Mouse (Mus musculus): ENCODE results near the gene Shox2. TPM values are rescaled to one million over a fixed set of nuclear protein-coding genes. Genes with fewer than 3 reads are reported as not detected.

Gene Shox2
- polyA plus RNA-seq, 1 experiment from 2014 or later = 17.2 TPM

DNA sequence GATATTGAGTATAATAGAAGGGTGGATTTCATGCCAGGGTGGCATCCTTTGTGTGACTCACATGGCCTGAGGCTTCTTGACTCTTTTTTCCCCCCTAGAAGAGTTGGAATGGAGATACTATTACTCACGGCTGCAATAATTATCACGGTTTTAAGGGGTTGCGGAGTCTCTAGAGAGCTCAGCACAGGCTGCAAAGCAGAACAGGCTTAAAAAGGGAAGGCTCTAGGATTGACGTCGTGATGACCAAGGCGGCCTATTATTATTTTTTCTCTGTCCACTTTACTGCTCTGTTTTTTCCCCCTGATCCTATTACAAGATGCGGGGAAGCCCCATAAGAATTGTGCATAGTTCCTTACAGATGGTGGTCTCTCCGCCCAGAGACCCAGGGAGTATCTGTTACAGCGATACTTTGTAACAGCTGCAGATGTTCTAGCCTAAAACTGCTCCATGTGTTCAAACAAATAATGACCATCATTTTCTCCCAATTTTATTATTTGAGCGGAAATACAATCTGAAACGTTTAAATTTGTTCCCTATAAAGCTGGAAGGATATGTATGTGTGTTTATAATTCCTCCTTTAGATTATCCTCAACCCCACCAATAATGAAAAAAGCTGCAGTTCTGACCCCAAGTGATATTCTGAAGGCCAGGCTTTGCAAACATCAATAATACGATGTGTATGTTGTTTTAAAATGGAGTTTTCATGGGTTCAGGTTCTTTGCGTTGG, 4.5 kb downstream of the Shox2 start:
- Histone ChIP-seq H3K4me1 (replicated peaks) (peaks cover 38% of the 10 kb centered on the region), H3K9me3 (no peaks in the 10 kb centered on the region), H3K36me3 (no peaks in the 10 kb centered on the region), H3K27ac (no peak overlapping the region), H3K27me3 (ENCODE audit: insufficient read depth, poor library complexity, severe bottlenecking) (peaks cover 100% of the 10 kb centered on the region), H3K4me3 (no peak overlapping the region)
- peak; percentile 37 for DNase-seq (ENCODE audit: low spot score)
- WGBS = 2% methylated on average over 13 of the region's 13 CpGs

DNA sequence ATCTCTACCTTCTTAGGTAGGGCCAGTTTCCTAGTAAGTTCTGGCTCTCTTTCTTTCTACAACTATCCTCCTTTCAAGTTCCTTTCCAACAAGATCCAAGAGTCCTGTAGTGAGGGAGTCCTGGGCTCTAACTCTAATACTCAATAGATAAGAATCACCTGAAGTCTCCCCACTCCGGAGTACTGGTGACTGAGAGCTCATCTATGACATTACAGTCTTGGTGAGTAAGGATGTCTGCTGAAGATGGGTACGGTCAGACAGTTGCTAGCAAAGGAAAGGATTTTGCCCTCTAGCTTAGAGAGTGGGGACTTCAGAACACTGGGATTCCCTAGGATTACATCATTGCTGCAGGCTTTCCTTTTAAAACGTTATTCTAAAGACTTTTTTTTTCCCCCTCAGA, 7.1 kb downstream of the Shox2 start:
- no peak for DNase-seq (ENCODE audit: low spot score)
- WGBS = 14% methylated on average over 3 of the region's 3 CpGs
- no peak overlapping the region for H3K27ac ChIP-seq
- H3K4me3 ChIP-seq = no peak overlapping the region
- H3K36me3 ChIP-seq = no peaks in the 10 kb centered on the region
- H3K27me3 ChIP-seq (ENCODE audit: insufficient read depth, poor library complexity, severe bottlenecking) = peaks cover 100% of the 10 kb centered on the region
- peaks cover 32% of the 10 kb centered on the region for H3K4me1 ChIP-seq (replicated peaks)
- H3K9me3 ChIP-seq = no peaks in the 10 kb centered on the region

GRCm38 (mm10) chr3:66973391-66973943, 8.1 kb downstream of the Shox2 start:
- Histone ChIP-seq H3K4me1 (replicated peaks) (peaks cover 25% of the 10 kb centered on the region), H3K9me3 (no peaks in the 10 kb centered on the region), H3K27me3 (ENCODE audit: insufficient read depth, poor library complexity, severe bottlenecking) (peaks cover 100% of the 10 kb centered on the region), H3K4me3 (peak overlapping the region; percentile 58), H3K36me3 (no peaks in the 10 kb centered on the region), H3K27ac (peak overlapping the region; percentile 79)
- under 1% methylated on average over 59 of the region's 59 CpGs for WGBS
- DNase-seq (ENCODE audit: low spot score) = peak; percentile 76

DNA sequence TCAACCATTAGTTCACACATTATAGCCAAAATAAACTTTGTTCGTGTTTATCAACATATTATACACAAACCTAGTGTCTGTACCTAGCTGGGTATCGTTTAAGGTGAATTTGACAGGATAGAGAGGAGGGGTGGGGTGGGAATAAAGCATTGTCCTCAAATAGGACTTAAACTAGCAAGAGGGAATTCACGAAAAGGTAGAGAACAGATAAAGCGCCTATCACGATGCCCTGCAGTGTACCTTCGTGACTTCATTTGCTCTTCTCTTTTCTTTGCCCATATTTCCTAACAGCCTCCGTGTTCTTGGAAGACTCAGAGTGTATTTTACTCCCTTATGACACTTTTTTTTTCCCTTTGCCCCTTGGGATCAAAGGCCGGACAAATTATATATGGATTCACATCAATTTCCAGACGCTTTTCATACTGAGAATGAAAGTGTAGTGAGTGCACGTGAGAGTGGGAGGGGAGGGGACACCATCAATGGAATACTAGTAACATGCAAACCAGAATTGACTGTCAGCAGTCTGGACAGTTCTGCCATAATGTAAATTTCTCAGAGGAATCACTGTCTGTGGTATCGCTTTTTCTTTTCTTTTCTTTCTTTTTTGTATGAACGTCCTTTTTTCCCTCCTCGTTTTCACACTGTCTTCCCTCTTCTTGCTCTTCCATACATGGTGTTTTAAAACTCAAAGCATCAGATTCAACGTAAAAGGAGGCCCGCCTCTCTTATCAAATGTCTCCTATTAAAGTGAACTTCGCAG, 9.2 kb downstream of the Shox2 start:
- 3% methylated on average over 16 of the region's 16 CpGs for WGBS
- Histone ChIP-seq H3K36me3 (no peaks in the 10 kb centered on the region), H3K9me3 (no peaks in the 10 kb centered on the region), H3K27ac (no peak overlapping the region), H3K4me1 (replicated peaks) (peaks cover 24% of the 10 kb centered on the region), H3K4me3 (no peak overlapping the region), H3K27me3 (ENCODE audit: insufficient read depth, poor library complexity, severe bottlenecking) (peaks cover 100% of the 10 kb centered on the region)
- DNase-seq (ENCODE audit: low spot score) = no peak

GRCm38 (mm10) chr3:66970661-66971331, 10.8 kb downstream of the Shox2 start:
- peak; percentile 33 for DNase-seq (ENCODE audit: low spot score)
- Histone ChIP-seq H3K27ac (no peak overlapping the region), H3K27me3 (ENCODE audit: insufficient read depth, poor library complexity, severe bottlenecking) (peaks cover 88% of the 10 kb centered on the region)

DNA sequence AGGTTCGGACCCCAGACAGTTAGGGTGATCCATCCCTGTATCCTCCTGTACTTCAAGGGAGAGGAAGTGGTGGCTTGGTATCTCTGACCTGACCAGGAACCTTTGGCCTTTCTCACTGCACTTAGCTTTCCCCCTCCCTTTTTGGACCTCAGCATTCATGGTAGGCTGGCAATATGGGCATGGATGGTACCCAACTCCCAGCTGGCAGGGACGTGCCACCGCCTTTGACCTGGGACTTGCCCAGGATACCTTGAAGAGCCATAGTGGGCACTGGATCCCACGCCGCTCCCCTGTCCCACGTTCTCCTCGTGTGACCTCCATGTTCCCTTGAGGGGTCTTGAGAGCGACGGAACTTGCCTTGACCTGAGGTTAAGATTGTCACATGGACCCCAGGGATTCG, 11.3 kb downstream of the Shox2 start:
- H3K36me3 ChIP-seq = no peaks in the 10 kb centered on the region
- peaks cover 83% of the 10 kb centered on the region for H3K27me3 ChIP-seq (ENCODE audit: insufficient read depth, poor library complexity, severe bottlenecking)
- DNase-seq (ENCODE audit: low spot score) = peak; percentile 21
- no peaks in the 10 kb centered on the region for H3K9me3 ChIP-seq
- H3K27ac ChIP-seq = no peak overlapping the region
- peak overlapping the region; percentile 41 for H3K4me3 ChIP-seq
- 4% methylated on average over 10 of the region's 10 CpGs for WGBS
- H3K4me1 ChIP-seq (replicated peaks) = peaks cover 21% of the 10 kb centered on the region

More at GRCm38 (mm10) chr3:66970661-66971331, 10.8 kb downstream of the Shox2 start:
- H3K9me3 ChIP-seq = no peaks in the 10 kb centered on the region
- under 1% methylated on average over 29 of the region's 29 CpGs for WGBS
- no peaks in the 10 kb centered on the region for H3K36me3 ChIP-seq
- peaks cover 21% of the 10 kb centered on the region for H3K4me1 ChIP-seq (replicated peaks)
- peak overlapping the region; percentile 41 for H3K4me3 ChIP-seq

- Histone ChIP-seq H3K27ac (no peak overlapping the region), H3K27me3 (ENCODE audit: insufficient read depth, poor library complexity, severe bottlenecking) (peaks cover 59% of the 10 kb centered on the region), H3K4me1 (replicated peaks) (peaks cover 12% of the 10 kb centered on the region), H3K4me3 (no peak overlapping the region), H3K9me3 (no peaks in the 10 kb centered on the region), H3K36me3 (no peaks in the 10 kb centered on the region)
- 62% methylated on average over 4 of the region's 4 CpGs for WGBS
- no peak for DNase-seq (ENCODE audit: low spot score)
These were observed 14.1 kb downstream of the Shox2 start for GRCm38 (mm10) chr3:66967508-66967907.

DNA sequence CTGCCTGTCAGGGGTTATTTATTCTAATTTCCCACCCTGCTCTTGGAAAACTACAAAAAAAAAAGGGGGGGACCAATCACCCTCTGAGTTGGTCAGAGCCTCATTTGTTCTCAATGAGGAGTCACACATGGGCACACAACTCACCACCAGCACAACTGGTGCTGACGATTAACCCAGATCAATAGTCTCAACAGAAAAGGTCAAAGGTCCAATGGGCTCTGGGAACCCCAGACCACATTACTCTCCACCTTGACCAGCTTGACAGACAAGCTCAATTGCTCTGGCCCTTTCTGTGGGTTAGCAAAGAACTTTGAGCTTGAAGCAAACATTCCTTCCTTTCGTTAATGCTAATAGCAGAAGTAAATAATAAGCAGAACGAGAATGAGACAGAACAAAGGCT, 16.7 kb downstream of the Shox2 start:
- no peaks in the 10 kb centered on the region for H3K36me3 ChIP-seq
- H3K4me3 ChIP-seq = no peak overlapping the region
- DNase-seq (ENCODE audit: low spot score) = no peak
- no peaks in the 10 kb centered on the region for H3K9me3 ChIP-seq
- peaks cover 32% of the 10 kb centered on the region for H3K27me3 ChIP-seq (ENCODE audit: insufficient read depth, poor library complexity, severe bottlenecking)
- WGBS = 46% methylated on average over 3 of the region's 3 CpGs
- no peaks in the 10 kb centered on the region for H3K4me1 ChIP-seq (replicated peaks)
- no peak overlapping the region for H3K27ac ChIP-seq

- Histone ChIP-seq H3K27me3 (ENCODE audit: insufficient read depth, poor library complexity, severe bottlenecking) (peaks cover 3% of the 10 kb centered on the region; the same call in 1 of the 2 replicates), H3K9me3 (no peaks in the 10 kb centered on the region), H3K4me3 (no peak overlapping the region), H3K27ac (no peak overlapping the region), H3K36me3 (no peaks in the 10 kb centered on the region), H3K4me1 (replicated peaks) (no peaks in the 10 kb centered on the region)
- WGBS = 78% methylated on average over 5 of the region's 5 CpGs
- DNase-seq (ENCODE audit: low spot score) = no peak
These were observed 21.6 kb downstream of the Shox2 start for GRCm38 (mm10) chr3:66959972-66960371.

DNA sequence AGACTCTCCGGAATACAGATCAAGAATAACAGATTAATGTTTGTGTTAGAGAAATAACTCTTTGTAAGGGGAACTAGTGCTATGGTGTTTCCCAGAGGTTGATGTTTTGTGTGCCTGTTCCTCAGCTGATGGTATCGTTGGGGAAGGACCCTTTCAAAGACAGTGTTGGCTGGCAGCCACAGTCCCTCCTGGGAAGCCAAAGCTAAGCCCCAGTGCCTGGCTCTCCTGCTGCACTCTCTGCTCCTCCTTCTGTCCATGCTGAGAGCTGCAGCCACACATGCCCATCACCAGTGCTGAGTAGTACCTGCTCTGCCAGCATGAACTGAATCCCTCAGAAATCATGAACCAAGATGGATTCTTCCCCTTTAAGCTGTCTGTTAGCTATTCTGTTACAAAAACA, 26.4 kb downstream of the Shox2 start:
- no peak overlapping the region for H3K4me3 ChIP-seq
- WGBS = 70% methylated on average over 2 of the region's 2 CpGs
- no peaks in the 10 kb centered on the region for H3K36me3 ChIP-seq
- no peaks in the 10 kb centered on the region for H3K27me3 ChIP-seq (ENCODE audit: insufficient read depth, poor library complexity, severe bottlenecking)
- DNase-seq (ENCODE audit: low spot score) = no peak
- no peaks in the 10 kb centered on the region for H3K9me3 ChIP-seq
- H3K4me1 ChIP-seq (replicated peaks) = no peaks in the 10 kb centered on the region
- H3K27ac ChIP-seq = no peak overlapping the region

- Histone ChIP-seq H3K9me3 (no peaks in the 10 kb centered on the region), H3K4me1 (replicated peaks) (no peaks in the 10 kb centered on the region), H3K36me3 (no peaks in the 10 kb centered on the region), H3K27me3 (ENCODE audit: insufficient read depth, poor library complexity, severe bottlenecking) (no peaks in the 10 kb centered on the region), H3K27ac (no peak overlapping the region), H3K4me3 (no peak overlapping the region)
- 82% methylated on average over 10 of the region's 10 CpGs for WGBS
- DNase-seq (ENCODE audit: low spot score) = no peak
These were observed 41.9 kb downstream of the Shox2 start for GRCm38 (mm10) chr3:66939675-66940074.

DNA sequence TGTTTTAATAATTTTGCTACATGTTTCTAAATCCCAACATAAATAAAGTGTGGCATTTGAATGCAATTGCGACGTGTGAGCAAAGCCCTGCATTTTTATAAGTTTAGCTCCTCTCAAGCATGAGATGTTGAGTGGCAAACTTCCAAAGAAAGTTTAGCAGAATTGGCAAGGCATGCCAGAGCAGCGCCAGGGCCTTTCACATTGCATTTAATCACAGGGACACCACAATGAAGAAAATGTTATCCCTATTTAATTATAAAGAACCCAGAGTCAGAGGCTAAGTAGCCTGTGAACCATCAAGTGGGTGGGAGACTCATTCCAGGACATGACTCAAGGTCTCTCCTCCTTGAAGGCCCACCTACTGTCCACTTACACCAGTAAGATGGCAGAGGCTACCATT, 59.1 kb downstream of the Shox2 start:
- H3K9me3 ChIP-seq = peaks cover 12% of the 10 kb centered on the region
- DNase-seq (ENCODE audit: low spot score) = no peak

More for the DNA sequence above, 59.1 kb downstream of the Shox2 start:
- Histone ChIP-seq H3K36me3 (no peaks in the 10 kb centered on the region), H3K4me1 (replicated peaks) (no peaks in the 10 kb centered on the region), H3K27ac (no peak overlapping the region), H3K27me3 (ENCODE audit: insufficient read depth, poor library complexity, severe bottlenecking) (no peaks in the 10 kb centered on the region), H3K4me3 (no peak overlapping the region)
- WGBS = 87% methylated on average over 3 of the region's 3 CpGs
